Mouse (Mus musculus): ENCODE measurements around the gene Slc6a20a. TPM values are rescaled to one million over a fixed set of nuclear protein-coding genes. Genes with fewer than 3 reads are reported as not detected.

Gene Slc6a20a
- polyA plus RNA-seq, 1 experiment from 2014 or later, result 13.1 TPM

- DNase-seq (no peak), ATAC-seq (ENCODE audit: low FRiP score, low TSS enrichment) (no peak)
- no peak overlapping the region for H3K4me3 ChIP-seq (replicated peaks; ENCODE audit: low read depth, low read length)
- 83% methylated on average over 2 of the region's 2 CpGs for WGBS
- no peak overlapping the region for H3K9ac ChIP-seq (replicated peaks; ENCODE audit: low read length)
- H3K27me3 ChIP-seq (ENCODE audit: control insufficient read depth, insufficient read depth, low read length), result no peaks in the 10 kb centered on the region
- H3K36me3 ChIP-seq (ENCODE audit: control insufficient read depth, insufficient read depth, low read length), result no peaks in the 10 kb centered on the region
- no peaks in the 10 kb centered on the region for H3K9me3 ChIP-seq (ENCODE audit: control insufficient read depth, low read length)
- H3K27ac ChIP-seq (replicated peaks; ENCODE audit: low read depth, low read length), result no peak overlapping the region
- H3K4me1 ChIP-seq (ENCODE audit: control insufficient read depth, insufficient read depth, low read length), result no peaks in the 10 kb centered on the region
- no peak overlapping the region for H3K4me2 ChIP-seq (ENCODE audit: low read length)
These were observed 53.9 kb downstream of the Slc6a20a start for GRCm38 (mm10) chr9:123624741-123625140.

- WGBS, result 89% methylated on average over 5 of the region's 5 CpGs
- no peaks in the 10 kb centered on the region for H3K36me3 ChIP-seq (ENCODE audit: control insufficient read depth, insufficient read depth, low read length)
- no peaks in the 10 kb centered on the region for H3K9me3 ChIP-seq (ENCODE audit: control insufficient read depth, low read length)
- H3K9ac ChIP-seq (replicated peaks; ENCODE audit: low read length), result no peak overlapping the region
- no peak for DNase-seq
- H3K4me3 ChIP-seq (replicated peaks; ENCODE audit: low read depth, low read length), result no peak overlapping the region
- no peaks in the 10 kb centered on the region for H3K27me3 ChIP-seq (ENCODE audit: control insufficient read depth, insufficient read depth, low read length)
- H3K4me2 ChIP-seq (ENCODE audit: low read length), result no peak overlapping the region
- ATAC-seq (ENCODE audit: low FRiP score, low TSS enrichment), result no peak
- H3K4me1 ChIP-seq (ENCODE audit: control insufficient read depth, insufficient read depth, low read length), result no peaks in the 10 kb centered on the region
- no peak overlapping the region for H3K27ac ChIP-seq (replicated peaks; ENCODE audit: low read depth, low read length)
These were observed 58.2 kb downstream of the Slc6a20a start for GRCm38 (mm10) chr9:123620311-123621098.

- Histone ChIP-seq H3K9ac (replicated peaks; ENCODE audit: low read length) (no peak overlapping the region), H3K4me3 (replicated peaks; ENCODE audit: low read depth, low read length) (no peak overlapping the region), H3K9me3 (ENCODE audit: control insufficient read depth, low read length) (no peaks in the 10 kb centered on the region), H3K4me1 (ENCODE audit: control insufficient read depth, insufficient read depth, low read length) (no peaks in the 10 kb centered on the region), H3K27me3 (ENCODE audit: control insufficient read depth, insufficient read depth, low read length) (no peaks in the 10 kb centered on the region), H3K27ac (replicated peaks; ENCODE audit: low read depth, low read length) (no peak overlapping the region), H3K4me2 (ENCODE audit: low read length) (no peak overlapping the region), H3K36me3 (ENCODE audit: control insufficient read depth, insufficient read depth, low read length) (peaks cover 3% of the 10 kb centered on the region; the same call in 1 of the 2 replicates)
- no peak for ATAC-seq (ENCODE audit: low FRiP score, low TSS enrichment)
- WGBS, result 85% methylated on average over 1 of the region's 1 CpGs
- no peak for DNase-seq
These were observed 77.2 kb downstream of the Slc6a20a start for GRCm38 (mm10) chr9:123601529-123601928.

GRCm38 (mm10) chr9:123597376-123597775 is 81.3 kb downstream of the Slc6a20a start:
- no peaks in the 10 kb centered on the region for H3K27me3 ChIP-seq (ENCODE audit: control insufficient read depth, insufficient read depth, low read length)
- H3K9me3 ChIP-seq (ENCODE audit: control insufficient read depth, low read length), result no peaks in the 10 kb centered on the region
- no peak for DNase-seq
- no peak overlapping the region for H3K4me2 ChIP-seq (ENCODE audit: low read length)
- H3K27ac ChIP-seq (replicated peaks; ENCODE audit: low read depth, low read length), result no peak overlapping the region
- ATAC-seq (ENCODE audit: low FRiP score, low TSS enrichment), result no peak
- WGBS, result 90% methylated on average over 2 of the region's 2 CpGs
- no peaks in the 10 kb centered on the region for H3K4me1 ChIP-seq (ENCODE audit: control insufficient read depth, insufficient read depth, low read length)
- no peak overlapping the region for H3K9ac ChIP-seq (replicated peaks; ENCODE audit: low read length)
- peaks cover 14% of the 10 kb centered on the region for H3K36me3 ChIP-seq (ENCODE audit: control insufficient read depth, insufficient read depth, low read length)
- no peak overlapping the region for H3K4me3 ChIP-seq (replicated peaks; ENCODE audit: low read depth, low read length)

GRCm38 (mm10) chr9:123596910-123597309 is 81.8 kb downstream of the Slc6a20a start:
- ATAC-seq (ENCODE audit: low FRiP score, low TSS enrichment), result no peak

DNA sequence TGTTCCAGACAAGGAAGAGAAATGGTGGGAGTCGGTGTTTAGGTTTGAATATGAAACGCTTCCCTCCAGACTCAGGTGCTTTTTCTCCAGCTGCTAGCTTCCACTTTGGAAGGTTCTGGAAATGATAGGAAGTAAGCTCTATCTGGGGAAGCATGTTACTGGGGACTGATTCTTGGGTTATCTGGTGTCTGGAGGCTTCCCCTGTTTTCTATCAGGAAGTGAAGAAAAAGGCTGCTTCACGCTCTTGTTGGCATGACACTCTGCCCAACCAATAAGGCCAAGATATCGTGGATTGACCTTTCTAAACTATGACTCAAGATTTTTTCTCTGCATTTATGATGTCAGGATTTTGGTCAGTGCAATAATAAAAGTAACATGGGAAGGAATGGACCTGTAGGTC is 83.5 kb downstream of the Slc6a20a start:
- Histone ChIP-seq H3K36me3 (ENCODE audit: control insufficient read depth, insufficient read depth, low read length) (peaks cover 18% of the 10 kb centered on the region), H3K4me3 (replicated peaks; ENCODE audit: low read depth, low read length) (no peak overlapping the region), H3K4me2 (ENCODE audit: low read length) (no peak overlapping the region), H3K9me3 (ENCODE audit: control insufficient read depth, low read length) (no peaks in the 10 kb centered on the region), H3K9ac (replicated peaks; ENCODE audit: low read length) (no peak overlapping the region), H3K27ac (replicated peaks; ENCODE audit: low read depth, low read length) (no peak overlapping the region), H3K4me1 (ENCODE audit: control insufficient read depth, insufficient read depth, low read length) (no peaks in the 10 kb centered on the region), H3K27me3 (ENCODE audit: control insufficient read depth, insufficient read depth, low read length) (no peaks in the 10 kb centered on the region)
- WGBS, result 97% methylated on average over 4 of the region's 4 CpGs
- DNase-seq (no peak), ATAC-seq (ENCODE audit: low FRiP score, low TSS enrichment) (no peak)

More at GRCm38 (mm10) chr9:123596910-123597309, 81.8 kb downstream of the Slc6a20a start:
- Histone ChIP-seq H3K36me3 (ENCODE audit: control insufficient read depth, insufficient read depth, low read length) (peaks cover 14% of the 10 kb centered on the region), H3K9me3 (ENCODE audit: control insufficient read depth, low read length) (no peaks in the 10 kb centered on the region), H3K4me2 (ENCODE audit: low read length) (no peak overlapping the region), H3K27me3 (ENCODE audit: control insufficient read depth, insufficient read depth, low read length) (no peaks in the 10 kb centered on the region), H3K27ac (replicated peaks; ENCODE audit: low read depth, low read length) (no peak overlapping the region), H3K4me3 (replicated peaks; ENCODE audit: low read depth, low read length) (no peak overlapping the region), H3K9ac (replicated peaks; ENCODE audit: low read length) (no peak overlapping the region), H3K4me1 (ENCODE audit: control insufficient read depth, insufficient read depth, low read length) (no peaks in the 10 kb centered on the region)
- no peak for DNase-seq
- 97% methylated on average over 2 of the region's 2 CpGs for WGBS

DNA sequence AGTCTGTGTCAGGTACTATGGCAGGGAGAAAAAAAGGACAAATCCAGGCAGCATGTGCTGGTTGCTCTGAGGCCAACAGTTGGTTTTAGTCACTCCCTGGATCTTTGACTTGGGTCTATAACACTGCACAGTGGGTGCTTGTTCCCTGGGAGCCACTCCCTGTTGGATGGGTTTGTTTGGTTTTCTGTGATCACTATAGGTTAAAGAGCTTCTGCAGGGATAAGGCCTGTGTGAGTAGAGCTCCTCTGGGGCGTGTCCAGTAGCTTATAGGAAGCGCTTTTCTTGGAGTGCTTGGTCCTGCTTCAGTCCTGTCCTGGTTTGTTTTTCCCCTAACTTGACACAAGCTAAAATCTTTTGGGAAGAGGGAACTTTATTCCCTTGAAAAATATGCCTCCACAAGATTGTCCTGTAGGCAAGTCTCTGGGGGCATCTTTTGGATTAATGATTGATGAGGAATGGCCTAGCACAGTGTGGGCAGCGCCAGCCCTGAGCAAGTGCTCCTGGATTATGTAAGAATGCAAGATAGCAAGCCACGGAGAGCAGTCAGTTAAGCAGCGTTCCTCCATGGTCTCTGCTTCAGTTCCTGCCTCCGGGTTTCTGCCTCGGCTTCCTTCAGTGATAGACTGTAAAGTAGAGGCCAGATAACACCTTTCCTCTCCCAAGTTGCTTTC is 89.3 kb downstream of the Slc6a20a start:
- H3K36me3 ChIP-seq (ENCODE audit: control insufficient read depth, insufficient read depth, low read length), result peaks cover 52% of the 10 kb centered on the region
- 89% methylated on average over 7 of the region's 7 CpGs for WGBS
- H3K9ac ChIP-seq (replicated peaks; ENCODE audit: low read length), result no peak overlapping the region
- H3K27ac ChIP-seq (replicated peaks; ENCODE audit: low read depth, low read length), result no peak overlapping the region
- no peak overlapping the region for H3K4me2 ChIP-seq (ENCODE audit: low read length)
- H3K4me1 ChIP-seq (ENCODE audit: control insufficient read depth, insufficient read depth, low read length), result no peaks in the 10 kb centered on the region
- H3K9me3 ChIP-seq (ENCODE audit: control insufficient read depth, low read length), result no peaks in the 10 kb centered on the region
- DNase-seq (no peak), ATAC-seq (ENCODE audit: low FRiP score, low TSS enrichment) (no peak)
- no peaks in the 10 kb centered on the region for H3K27me3 ChIP-seq (ENCODE audit: control insufficient read depth, insufficient read depth, low read length)
- no peak overlapping the region for H3K4me3 ChIP-seq (replicated peaks; ENCODE audit: low read depth, low read length)

Measured in midbrain, embryonic 14.5 days (tissue).